Mouse (Mus musculus): ENCODE data around the gene Gm12166.

GRCm38 (mm10) chr11:46021850-46022249 lies 30.3 kb downstream of the Gm12166 start:
- TF ChIP-seq CTCF (IDR thresholded peaks at IDR 0.05; ENCODE audit: extremely low read depth, insufficient read length, insufficient replicate concordance, low read depth, low read length) = no peak
- no peak for TF ChIP-seq POLR2A (IDR thresholded peaks at IDR 0.05; ENCODE audit: low read depth, low read length)
